In the genomic region with DNA sequence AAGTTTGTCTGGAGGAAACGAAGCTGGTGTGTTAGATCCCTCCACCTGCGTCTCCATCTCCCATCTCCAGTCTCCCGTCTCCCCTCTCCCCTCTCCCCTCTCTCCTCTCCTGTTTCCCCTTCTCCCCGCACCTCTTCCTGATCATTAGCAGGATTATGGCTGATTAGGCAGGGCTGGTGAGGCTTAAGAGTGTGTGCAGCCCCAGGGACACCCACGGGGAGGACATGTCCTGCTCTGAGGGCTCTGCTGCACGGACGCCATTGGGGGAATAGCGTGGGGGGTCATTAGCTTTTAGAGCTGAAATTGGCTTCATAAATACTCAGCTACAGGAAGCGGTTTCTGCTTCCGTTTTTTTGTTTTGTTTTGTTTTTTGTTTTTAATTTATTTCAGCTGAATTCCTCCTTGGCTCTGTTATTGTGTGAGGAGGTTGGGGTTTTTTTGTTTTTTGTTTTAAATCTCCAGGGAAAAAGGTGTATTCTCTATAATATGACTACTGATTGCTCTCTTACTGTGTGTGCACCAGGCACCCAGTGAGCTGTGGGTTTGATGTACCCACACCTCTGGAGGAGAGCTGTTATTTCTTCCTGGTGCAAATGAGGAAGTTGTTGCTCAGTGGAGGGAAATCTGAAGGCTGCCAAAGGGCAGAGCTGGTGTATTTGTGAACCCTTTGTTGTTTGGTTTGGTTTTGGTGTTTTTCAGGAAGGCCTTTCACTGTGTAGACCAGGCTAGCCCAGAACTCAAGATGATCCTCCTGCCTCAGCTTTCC, we compare ENCODE assay signal across 8 mouse cellular contexts. TPM values are rescaled to one million over a fixed set of nuclear protein-coding genes. Genes with fewer than 3 reads are reported as not detected.
DNase-seq lines count a peak whose midpoint lies in the region; ATAC-seq and TF ChIP-seq lines count a peak whose summit lies in the region.

No protein-coding gene starts in this region.

- no peak overlapping the region for H3K9ac ChIP-seq in forebrain, embryonic 14.5 days (ENCODE audit: low read length)
- no peak overlapping the region for H3K9ac ChIP-seq in forebrain, embryonic 11.5 days (ENCODE audit: low read length)

- peak overlapping the region; percentile 58; the same call in 1 of the 2 replicates for H3K27ac ChIP-seq in forebrain, embryonic 14.5 days (ENCODE audit: low read depth, low read length)
- H3K27ac ChIP-seq in forebrain, embryonic 11.5 days (ENCODE audit: low read depth, low read length), result no peak overlapping the region
- peak overlapping the region; percentile 81 for H3K27ac ChIP-seq in thymus, adult 2 months (ENCODE audit: control insufficient read depth, insufficient read depth, low read length)

- H3K4me1 ChIP-seq in forebrain, embryonic 14.5 days (ENCODE audit: control insufficient read depth, insufficient read depth, low read length), result peaks cover 13% of the 10 kb centered on the region
- H3K4me1 ChIP-seq in forebrain, embryonic 11.5 days (replicated peaks; ENCODE audit: control insufficient read depth, insufficient read depth, low read length), result no peaks in the 10 kb centered on the region; the same call in 1 of the 2 replicates
- H3K4me1 ChIP-seq in thymus, adult 2 months (replicated peaks; ENCODE audit: control insufficient read depth, insufficient read depth, low read length), result peaks cover 75% of the 10 kb centered on the region

- WGBS in forebrain, embryonic 14.5 days, result 5% methylated on average over 10 of the region's 10 CpGs
- 20% methylated on average over 10 of the region's 10 CpGs for WGBS in forebrain, embryonic 11.5 days
- whole genome bisulfite sequencing in thymus, adult 2 months, result 12% methylated on average over 10 of the region's 10 CpGs

- no peak for TF ChIP-seq POLR2A in thymus, adult 2 months (IDR thresholded peaks at IDR 0.05; ENCODE audit: control insufficient read depth, extremely low read depth, insufficient read depth, low read length, poor library complexity)

- no peaks in the 10 kb centered on the region for H3K36me3 ChIP-seq in forebrain, embryonic 14.5 days (ENCODE audit: control insufficient read depth, insufficient read depth, low read length)
- no peaks in the 10 kb centered on the region for H3K36me3 ChIP-seq in forebrain, embryonic 11.5 days (ENCODE audit: control insufficient read depth, insufficient read depth, low read length)
- H3K36me3 ChIP-seq in thymus, adult 2 months (ENCODE audit: control insufficient read depth, insufficient read depth, low read length), result no peaks in the 10 kb centered on the region
- H3K36me3 ChIP-seq in splenic B cell, adult 2 months (ENCODE audit: control insufficient read depth, insufficient read depth, low read length, poor library complexity, severe bottlenecking), result no peaks in the 10 kb centered on the region

- TF ChIP-seq CTCF in thymus, adult 2 months (IDR thresholded peaks at IDR 0.05; ENCODE audit: borderline replicate concordance, control insufficient read depth, extremely low read depth, insufficient read depth, low read length, poor library complexity), result no peak

- H3K4me2 ChIP-seq in forebrain, embryonic 14.5 days (ENCODE audit: low read length), result no peak overlapping the region
- no peak overlapping the region for H3K4me2 ChIP-seq in forebrain, embryonic 11.5 days (ENCODE audit: low read depth, low read length, severe bottlenecking)

- no peak overlapping the region for H3K4me3 ChIP-seq in forebrain, embryonic 14.5 days (ENCODE audit: low read depth, low read length)
- H3K4me3 ChIP-seq in forebrain, embryonic 11.5 days (ENCODE audit: low read depth, low read length), result no peak overlapping the region
- H3K4me3 ChIP-seq in thymus, adult 2 months (ENCODE audit: control insufficient read depth, insufficient read depth, low read length), result peak overlapping the region; percentile 21; the same call in 1 of the 2 replicates

- H3K9me3 ChIP-seq in forebrain, embryonic 14.5 days (replicated peaks; ENCODE audit: control insufficient read depth, low read length), result no peaks in the 10 kb centered on the region
- H3K9me3 ChIP-seq in forebrain, embryonic 11.5 days (ENCODE audit: control insufficient read depth, low read length), result no peaks in the 10 kb centered on the region

- no peak for ATAC-seq in forebrain, embryonic 14.5 days
- ATAC-seq in forebrain, embryonic 11.5 days (replicated peaks; ENCODE audit: low FRiP score), result no peak
- peak; percentile 88 for ATAC-seq in megakaryocyte, adult 5-6 weeks (ENCODE audit: poor library complexity, severe bottlenecking)

- peak; percentile 44 for DNase-seq in forebrain, embryonic 14.5 days (ENCODE audit: low spot score)
- DNase-seq in forebrain, embryonic 11.5 days (ENCODE audit: low spot score), result no peak
- no peak for DNase-seq in thymus, adult 2 months
- no peak for DNase-seq in thymus, postnatal 10 days (ENCODE audit: low spot score in 2 of 2)
- peak; percentile 72 for DNase-seq in splenic B cell, adult 2 months (ENCODE audit: low read depth, low spot score)
- DNase-seq in heart, postnatal 4 days, result no peak
- DNase-seq in layer of hippocampus, postnatal 10 days (ENCODE audit: low spot score in 2 of 2), result no peak

- H3K27me3 ChIP-seq in forebrain, embryonic 14.5 days (replicated peaks; ENCODE audit: control insufficient read depth, insufficient read depth, low read length), result no peaks in the 10 kb centered on the region
- no peaks in the 10 kb centered on the region for H3K27me3 ChIP-seq in forebrain, embryonic 11.5 days (ENCODE audit: control insufficient read depth, insufficient read depth, low read length)
- H3K27me3 ChIP-seq in thymus, adult 2 months (ENCODE audit: control insufficient read depth, insufficient read depth, low read length), result no peaks in the 10 kb centered on the region
- H3K27me3 ChIP-seq in splenic B cell, adult 2 months (ENCODE audit: control insufficient read depth, insufficient read depth, low read length, poor library complexity, severe bottlenecking), result no peaks in the 10 kb centered on the region

RNA-seq across cellular contexts. Expression of a gene that starts 40.6 kb away (rescaled TPM):
- 6.1 and 7.1 TPM in 2 replicates for polyA plus RNA-seq in forebrain, embryonic 14.5 days (2014; fragmentation: Nextera tagmentation; extraction: Ambion mirVana)
- polyA plus RNA-seq in forebrain, embryonic 11.5 days (2014; fragmentation: Nextera tagmentation; extraction: Ambion mirVana), result 15.1 and 18.1 TPM in 2 replicates
- polyA plus RNA-seq in thymus, adult 2 months (2012; rRNA removed), result 28.0 and 48.9 TPM in 2 replicates
- total RNA-seq in megakaryocyte, adult 5-6 weeks (2015), result 14.6 and 16.6 TPM in 2 replicates
- 22.2 and 28.7 TPM in 2 replicates for total RNA-seq in megakaryocyte, adult 5-6 weeks (2017)
- total RNA-seq in heart, postnatal 4 days (2021), result 1 to 10 TPM; 8.2 to 9.1 TPM
- 10 to 100 TPM; 10.9 to 11.2 TPM for total RNA-seq in layer of hippocampus, postnatal 10 days (2021)

Comparison
In these comparisons a context has a peak if more than half of its experiments do, and no peak if none do; other contexts are left out.
1. DNase-seq: peak in forebrain, embryonic 14.5 days (single experiment) and splenic B cell, adult 2 months (single experiment); none in forebrain, embryonic 11.5 days (single experiment), thymus, adult 2 months (single experiment), thymus, postnatal 10 days (0 of 2), heart, postnatal 4 days (single experiment) and layer of hippocampus, postnatal 10 days (0 of 2).